Mouse (Mus musculus): ENCODE results near the gene Comp. TPM values are rescaled to one million over a fixed set of nuclear protein-coding genes. Genes with fewer than 3 reads are reported as not detected.

Comp gene
- total RNA-seq, 2 experiments from 2014 or later, result 0.15 to 2.3 TPM

DNA sequence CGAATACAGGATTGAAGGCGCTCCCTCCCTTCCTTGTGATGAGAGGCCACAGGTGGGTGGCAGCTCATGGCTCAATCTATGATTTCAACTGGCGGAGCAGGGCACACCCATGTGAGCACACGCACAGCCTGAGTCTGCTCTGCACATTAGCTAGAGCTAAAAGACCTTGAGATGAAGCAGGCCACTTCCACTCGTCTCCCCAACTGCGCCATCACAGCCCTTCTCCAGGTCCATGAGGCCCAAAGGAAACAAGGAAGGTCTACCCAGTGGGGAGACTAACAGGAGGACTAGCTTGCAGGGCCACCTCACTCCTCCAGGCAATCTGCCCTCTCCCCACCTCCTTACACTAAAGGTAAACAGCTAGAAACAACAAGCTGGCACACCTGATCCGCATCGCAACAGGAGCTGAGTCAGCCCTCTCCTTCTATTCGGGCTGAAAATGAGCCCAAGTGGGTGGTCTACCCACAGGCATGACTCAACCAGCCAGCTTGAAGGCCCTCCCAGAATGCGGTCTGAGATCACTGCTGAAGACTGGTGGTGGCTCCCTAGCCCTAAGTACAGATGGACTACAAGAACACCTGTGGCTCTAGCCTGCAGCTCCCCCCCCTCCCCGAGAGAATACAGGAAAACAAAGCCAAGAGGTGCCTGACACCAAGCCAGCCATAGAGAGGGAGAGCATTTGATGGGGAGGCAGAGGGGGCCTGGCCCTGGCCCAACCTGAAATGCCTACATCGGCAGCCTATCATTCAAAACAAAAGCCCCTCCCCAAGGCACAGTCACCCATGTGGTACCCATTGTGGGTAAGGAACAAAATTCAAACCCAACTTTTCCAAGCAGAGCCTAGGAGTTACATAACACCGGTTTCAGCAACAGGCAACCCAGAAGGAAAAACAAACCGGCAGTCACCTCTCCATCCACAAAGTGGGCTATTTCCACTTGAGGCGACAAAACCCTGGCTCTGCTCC lies 22.0 kb upstream of the Comp start:
- ATAC-seq (replicated peaks; ENCODE audit: low FRiP score, low TSS enrichment, poor library complexity, severe bottlenecking), result no peak

DNA sequence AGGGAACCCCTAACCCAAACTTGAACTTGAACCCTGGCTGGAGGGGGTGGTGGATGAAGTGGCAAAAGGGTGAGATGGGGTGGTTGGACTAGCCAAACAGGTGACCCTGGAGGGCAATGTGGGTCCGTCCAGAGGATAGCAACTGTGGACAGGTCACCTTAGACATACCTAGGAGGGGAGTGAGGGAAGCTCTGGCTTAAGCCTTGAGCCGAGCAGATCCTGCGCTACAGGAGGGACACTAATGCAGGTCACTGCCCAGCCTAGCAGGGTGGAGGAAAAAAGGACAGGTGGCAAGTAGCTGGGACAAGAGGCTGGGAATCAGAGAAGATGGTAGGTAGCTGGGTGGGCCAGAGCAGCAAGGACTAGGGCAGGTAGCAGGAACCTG lies 21.4 kb upstream of the Comp start:
- no peak for ATAC-seq (replicated peaks; ENCODE audit: low FRiP score, low TSS enrichment, poor library complexity, severe bottlenecking)

DNA sequence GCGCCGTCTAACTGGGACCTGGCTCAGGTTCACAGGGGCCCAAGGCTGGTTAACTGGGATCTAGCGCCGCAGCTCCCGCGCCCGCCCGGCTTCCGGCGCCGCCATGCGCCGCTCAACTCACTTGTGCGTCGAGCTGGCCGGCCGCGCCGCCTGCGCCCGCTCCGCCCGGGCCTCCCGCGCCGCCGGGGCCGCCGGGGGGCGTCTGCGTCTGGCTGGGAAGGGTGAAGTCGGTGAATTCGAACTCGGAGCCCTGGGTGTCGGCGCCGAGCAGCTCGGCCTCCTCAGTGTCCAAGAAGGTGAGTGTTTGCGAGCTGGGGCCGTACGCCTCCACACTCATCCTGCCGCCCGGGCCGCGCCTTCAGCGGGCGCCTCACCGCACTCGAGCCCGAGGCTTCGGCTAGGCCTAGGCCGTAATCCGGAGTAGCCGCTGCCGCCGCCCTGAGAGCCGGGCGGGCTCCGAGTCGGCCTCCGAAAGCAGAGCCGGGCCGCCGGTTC lies 20.7 kb upstream of the Comp start:
- ATAC-seq (replicated peaks; ENCODE audit: low FRiP score, low TSS enrichment, poor library complexity, severe bottlenecking), result no peak

DNA sequence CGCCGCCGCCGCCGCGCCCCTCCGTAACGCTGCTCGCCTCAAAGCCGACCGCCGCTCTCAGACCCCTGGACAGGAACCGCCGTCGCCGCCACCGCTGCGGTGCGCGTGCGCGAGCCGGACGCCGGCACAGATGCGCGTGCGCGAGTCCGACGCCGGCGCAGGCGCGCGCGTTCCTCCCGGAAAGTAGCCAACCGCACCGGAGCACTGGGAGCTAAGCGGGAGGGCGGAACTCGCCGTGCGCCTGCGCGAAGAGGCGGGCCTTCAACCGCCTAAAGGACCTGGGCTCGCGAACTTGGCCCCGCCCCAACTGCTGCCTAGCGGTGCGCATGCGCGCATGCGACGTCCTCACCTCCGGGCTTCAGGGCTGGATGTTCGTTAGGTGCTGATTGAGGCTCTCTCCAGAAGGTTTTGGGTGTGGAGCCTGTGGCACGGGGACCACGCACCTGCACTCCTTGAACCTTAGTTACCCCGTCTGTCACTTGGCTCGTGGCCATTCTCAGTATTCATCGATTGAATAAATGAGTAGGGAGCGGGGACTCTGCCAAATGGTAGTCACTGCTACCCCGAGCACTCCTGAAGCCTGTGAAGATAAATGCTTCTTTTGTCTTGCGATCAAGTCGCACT lies 20.1 kb upstream of the Comp start, which contains the start of gene Upf1:
TSS of gene Upf1 (minus strand) at position 85 of the 624 bp plus-strand sequence.
- peak; percentile 75 for ATAC-seq (replicated peaks; ENCODE audit: low FRiP score, low TSS enrichment, poor library complexity, severe bottlenecking)

DNA sequence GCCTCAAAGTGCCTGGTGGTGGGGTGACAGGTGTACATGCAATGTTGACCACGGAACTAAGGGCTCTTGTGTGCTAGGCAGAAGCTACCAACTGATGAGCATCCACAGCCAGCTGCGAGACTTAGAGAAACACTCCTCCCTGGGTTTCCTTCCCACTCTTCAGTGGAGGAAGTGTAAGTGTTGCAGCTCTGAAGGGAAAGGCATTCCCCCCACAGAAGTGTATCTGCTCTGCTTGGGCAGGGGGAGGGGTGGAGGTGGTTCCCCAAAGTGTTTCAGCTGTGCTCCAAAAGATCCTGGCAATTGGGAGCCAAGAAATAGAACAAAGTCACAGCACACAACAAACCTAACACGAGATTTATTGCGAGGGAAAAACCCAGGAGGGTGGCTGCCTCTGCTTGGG lies 19.4 kb upstream of the Comp start:
- no peak for ATAC-seq (replicated peaks; ENCODE audit: low FRiP score, low TSS enrichment, poor library complexity, severe bottlenecking)

DNA sequence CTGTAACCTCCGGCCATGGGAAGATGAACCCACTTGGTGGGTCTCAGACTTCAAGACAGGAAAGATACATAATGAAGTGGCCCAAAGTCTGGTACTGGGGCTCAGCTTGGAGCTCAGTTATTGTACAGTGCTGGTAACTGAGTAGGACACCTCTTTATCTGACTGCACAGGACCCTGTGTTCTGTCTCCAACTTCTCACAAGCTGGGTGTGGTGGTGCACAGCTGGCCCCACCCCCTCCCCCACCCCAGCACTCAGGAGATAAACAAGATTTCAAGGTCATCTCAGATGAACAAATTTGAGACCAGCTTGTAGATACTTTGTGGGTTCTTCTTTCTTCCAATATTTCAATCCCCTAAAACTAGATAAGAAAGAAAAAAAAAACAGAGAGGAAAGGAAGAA lies 17.2 kb upstream of the Comp start:
- ATAC-seq (replicated peaks; ENCODE audit: low FRiP score, low TSS enrichment, poor library complexity, severe bottlenecking), result peak; percentile 61

DNA sequence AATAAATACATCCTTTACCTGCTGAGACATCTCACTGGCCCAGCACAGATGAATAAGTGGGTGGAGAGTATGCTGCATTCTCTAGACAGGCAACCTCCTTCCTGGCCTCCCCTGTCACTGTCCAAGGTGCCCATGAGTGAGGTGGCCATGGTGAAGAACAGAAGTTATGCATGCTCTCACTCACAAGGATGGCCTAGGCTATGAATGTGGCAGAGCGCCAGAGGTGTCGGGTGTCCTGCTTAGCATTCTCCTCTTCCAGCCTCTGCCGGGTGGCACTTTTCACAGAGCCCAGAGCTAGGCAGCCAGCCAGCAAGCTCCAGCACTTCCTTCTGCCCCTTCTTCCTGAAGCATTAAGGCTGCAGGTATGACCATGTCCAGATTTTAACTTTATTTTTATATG lies 13.9 kb upstream of the Comp start:
- no peak for ATAC-seq (replicated peaks; ENCODE audit: low FRiP score, low TSS enrichment, poor library complexity, severe bottlenecking)

DNA sequence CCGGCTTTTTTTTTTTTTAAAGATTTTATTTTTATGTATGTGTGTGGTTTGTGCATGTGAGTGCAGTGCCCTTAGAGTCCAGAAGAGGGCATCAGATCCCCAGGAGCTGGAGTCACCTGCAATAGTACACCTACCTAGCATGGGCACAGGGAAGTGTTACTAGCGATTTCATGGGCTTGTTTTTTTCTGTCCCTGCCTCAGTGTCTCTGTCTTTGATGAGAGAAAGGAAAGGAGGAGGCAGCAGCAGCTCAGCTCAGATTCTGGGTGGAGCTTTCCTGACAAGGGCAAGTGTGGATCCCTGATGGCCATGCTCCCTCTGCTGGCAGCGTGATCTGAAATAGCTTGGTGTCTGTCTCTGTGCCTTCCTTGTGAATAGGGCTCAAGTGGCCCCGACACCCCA lies 12.6 kb upstream of the Comp start:
- ATAC-seq (replicated peaks; ENCODE audit: low FRiP score, low TSS enrichment, poor library complexity, severe bottlenecking), result peak; percentile 67; the same call in 1 of the 2 replicates

DNA sequence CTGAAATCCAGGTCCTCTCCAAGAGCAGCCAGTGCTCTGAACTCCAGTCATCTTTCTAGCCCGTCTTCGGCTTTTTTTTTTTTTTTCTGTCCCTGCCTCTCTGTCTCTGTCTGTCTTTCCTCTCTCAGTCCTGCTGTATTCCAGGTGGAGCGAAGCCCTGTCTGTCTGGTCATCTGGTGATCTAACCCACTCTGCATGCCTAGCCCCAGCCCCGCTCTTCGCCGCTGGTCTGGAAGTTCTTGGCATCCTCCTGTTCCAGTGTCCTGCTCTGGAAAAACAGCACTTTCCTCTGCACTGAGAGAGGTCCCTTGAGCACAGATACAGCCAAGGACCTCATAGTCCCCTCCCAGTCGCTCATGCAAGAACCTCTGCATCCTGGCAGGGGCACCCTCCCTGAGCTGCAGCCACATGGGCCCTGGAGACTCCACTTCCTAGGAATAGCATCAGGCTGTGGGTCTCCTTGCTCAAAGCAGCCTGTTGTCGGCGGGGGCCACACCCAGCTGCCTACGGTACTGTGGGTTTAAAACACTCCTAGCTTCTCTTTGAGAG lies 11.8 kb upstream of the Comp start:
- ATAC-seq (replicated peaks; ENCODE audit: low FRiP score, low TSS enrichment, poor library complexity, severe bottlenecking), result no peak

DNA sequence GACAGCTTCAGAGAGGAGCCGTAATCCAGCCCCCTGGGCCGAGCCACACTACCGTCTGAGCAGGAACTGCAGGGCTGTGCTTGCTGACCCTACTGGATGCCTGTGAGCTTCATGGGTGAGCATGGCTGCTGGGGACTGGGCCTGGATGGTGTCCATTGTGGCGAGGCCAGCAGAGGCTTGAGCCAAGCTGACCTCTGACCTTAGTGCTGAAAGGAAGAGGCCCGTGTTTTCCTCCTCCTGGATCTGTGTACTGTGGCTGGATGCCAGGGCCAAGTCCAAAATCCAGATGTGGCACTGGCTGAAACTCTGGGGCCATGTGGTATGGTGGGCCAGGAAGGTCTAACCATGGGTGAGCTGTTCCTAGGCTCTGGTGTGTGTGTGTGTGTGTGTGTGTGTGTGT lies 9.3 kb upstream of the Comp start:
- ATAC-seq (replicated peaks; ENCODE audit: low FRiP score, low TSS enrichment, poor library complexity, severe bottlenecking), result no peak

DNA sequence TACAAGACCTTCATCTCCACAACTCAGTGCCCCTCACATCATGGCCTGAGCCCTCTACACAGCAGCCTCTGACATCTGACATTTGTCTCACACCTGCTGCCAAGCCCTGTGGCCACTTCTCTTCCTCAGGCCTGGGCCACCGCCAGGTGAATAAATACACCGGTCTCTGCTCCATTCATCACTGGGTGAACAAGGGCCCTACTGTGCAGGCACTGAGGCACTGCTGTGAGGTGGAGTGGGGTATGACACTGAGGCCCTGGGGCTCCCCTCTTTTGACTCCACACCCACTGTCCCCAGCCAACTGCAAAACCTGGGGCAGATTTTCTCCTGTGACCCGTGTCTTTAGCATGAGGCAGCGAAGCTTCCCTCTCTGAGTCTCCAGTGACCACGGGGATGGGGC lies 6.8 kb upstream of the Comp start:
- ATAC-seq (replicated peaks; ENCODE audit: low FRiP score, low TSS enrichment, poor library complexity, severe bottlenecking), result no peak

DNA sequence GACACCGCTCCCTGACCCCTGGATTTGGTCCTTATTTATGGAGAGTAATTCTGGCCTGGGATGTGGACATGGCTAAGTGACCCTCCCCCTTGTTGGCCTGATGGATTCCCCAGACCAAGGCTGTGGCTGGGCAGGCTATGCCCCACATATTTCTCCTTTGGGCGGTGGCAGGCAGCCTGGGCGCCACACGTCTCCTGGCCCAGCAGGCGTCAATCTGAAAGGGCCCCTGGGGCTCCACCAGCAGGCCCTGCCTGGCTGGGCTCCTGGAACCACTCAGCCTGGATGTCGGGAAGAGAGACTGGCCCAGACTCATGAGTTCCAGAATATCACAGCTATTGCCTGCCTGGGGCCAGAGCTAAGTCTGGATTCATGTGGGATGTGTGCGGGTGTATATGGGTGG lies 2.9 kb upstream of the Comp start:
- ATAC-seq (replicated peaks; ENCODE audit: low FRiP score, low TSS enrichment, poor library complexity, severe bottlenecking), result no peak

DNA sequence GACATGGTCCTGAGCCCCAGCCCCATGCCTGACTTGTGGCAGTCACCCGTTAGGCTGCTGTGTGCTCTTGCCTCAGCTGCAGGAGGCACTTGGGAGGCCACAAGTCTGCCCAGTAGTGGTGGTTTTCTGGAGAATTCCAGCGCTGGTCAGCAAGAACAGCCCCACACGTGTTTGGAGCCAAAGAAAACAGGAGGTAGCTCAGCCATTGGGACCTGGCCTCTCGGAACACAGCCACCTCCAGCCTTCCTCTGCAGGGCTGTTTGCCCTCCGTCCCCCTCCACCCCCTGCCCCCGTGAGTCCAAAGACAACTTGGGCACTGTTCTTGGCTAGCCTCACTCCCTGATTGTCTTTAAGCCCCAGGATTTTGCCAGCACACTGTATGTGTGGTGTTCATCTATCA lies 1.4 kb upstream of the Comp start:
- no peak for ATAC-seq (replicated peaks; ENCODE audit: low FRiP score, low TSS enrichment, poor library complexity, severe bottlenecking)

DNA sequence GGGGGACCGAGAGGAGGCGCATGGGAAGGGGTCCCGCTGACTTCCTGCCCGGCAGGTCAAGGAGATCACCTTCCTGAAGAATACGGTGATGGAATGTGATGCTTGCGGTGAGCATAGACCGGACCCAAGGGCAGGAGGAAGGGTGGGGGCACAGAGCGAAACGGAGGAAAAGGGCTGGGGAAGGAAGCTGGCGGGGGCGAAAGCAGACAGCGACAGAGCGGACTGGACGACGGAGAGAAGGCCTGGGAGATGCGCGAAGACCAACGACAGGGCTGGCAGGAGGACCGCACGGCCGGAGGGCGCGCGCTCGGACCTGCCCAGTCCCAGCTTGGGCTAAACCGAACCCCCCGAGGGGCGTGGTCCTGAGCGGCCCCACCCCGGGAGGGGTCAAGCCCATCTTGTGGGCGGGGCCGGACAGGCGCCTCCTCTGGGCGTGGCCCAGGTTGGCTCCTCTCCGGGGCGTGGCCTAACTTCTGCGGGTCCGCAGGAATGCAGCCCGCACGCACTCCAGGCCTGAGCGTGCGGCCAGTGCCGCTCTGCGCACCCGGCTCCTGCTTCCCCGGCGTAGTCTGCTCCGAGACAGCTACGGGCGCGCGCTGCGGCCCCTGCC lies 1.1 kb downstream of the Comp start:
- peak; percentile 56 for ATAC-seq (replicated peaks; ENCODE audit: low FRiP score, low TSS enrichment, poor library complexity, severe bottlenecking)

DNA sequence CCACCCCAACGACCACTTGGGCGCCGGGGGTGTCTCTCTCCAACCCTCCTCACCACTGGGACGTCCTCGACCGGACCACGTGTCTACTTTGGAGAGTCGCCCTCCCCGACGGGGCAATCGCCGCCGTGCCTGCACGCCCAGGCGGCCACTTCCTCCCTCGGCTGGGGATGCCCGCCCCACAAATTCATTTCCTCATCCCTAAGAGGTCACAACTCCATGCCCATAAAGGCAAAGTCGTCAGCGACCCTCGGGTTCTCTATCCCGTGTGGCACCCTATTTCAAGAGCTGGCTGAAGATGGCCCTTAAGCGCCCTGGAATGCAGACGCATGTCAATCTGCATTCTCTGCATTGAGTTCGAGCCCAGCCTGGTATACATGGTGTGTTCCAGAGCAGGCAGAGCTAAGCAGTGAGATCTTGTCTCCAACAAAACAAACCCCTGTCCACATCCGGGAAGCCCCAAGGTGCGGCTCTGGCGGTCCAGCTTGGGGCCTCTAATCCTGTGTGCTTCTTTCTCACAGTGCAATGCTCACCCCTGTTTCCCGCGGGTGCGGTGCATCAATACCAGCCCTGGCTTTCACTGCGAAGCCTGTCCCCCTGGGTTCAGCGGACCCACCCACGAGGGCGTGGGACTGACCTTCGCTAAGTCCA lies 2.0 kb downstream of the Comp start:
- ATAC-seq (replicated peaks; ENCODE audit: low FRiP score, low TSS enrichment, poor library complexity, severe bottlenecking), result no peak

DNA sequence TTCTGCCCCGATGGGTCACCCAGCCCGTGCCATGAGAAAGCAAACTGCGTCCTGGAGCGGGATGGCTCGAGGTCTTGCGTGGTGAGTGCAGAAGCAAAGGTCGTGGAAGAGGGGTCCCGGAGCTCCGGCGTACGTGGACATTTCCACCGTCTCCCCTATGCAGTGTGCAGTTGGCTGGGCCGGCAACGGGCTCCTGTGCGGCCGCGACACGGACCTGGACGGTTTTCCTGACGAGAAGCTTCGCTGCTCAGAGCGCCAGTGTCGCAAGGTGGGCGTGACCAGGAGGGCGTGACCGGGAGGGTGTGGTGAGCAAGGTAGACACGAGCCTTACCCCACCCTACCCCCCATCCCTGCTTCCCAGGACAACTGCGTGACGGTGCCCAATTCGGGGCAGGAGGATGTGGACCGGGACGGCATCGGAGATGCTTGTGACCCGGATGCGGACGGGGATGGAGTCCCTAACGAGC lies 3.0 kb downstream of the Comp start:
- no peak for ATAC-seq (replicated peaks; ENCODE audit: low FRiP score, low TSS enrichment, poor library complexity, severe bottlenecking)

DNA sequence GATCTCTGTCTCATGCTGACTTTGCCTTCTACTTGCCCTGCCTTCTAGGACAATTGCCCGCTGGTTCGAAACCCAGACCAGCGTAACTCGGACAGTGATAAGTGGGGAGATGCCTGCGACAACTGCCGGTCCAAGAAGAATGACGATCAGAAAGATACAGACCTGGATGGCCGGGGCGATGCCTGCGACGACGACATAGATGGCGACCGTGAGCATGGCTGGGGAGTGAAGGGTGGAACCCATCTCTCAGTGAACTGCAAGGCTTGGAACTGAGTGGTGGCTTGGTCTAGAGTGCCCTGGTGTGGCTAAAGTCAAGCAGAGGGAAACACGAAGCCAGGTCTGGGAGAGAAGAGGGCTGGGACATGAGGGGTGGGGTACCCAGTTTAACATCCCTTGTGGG lies 3.7 kb downstream of the Comp start:
- no peak for ATAC-seq (replicated peaks; ENCODE audit: low FRiP score, low TSS enrichment, poor library complexity, severe bottlenecking)

DNA sequence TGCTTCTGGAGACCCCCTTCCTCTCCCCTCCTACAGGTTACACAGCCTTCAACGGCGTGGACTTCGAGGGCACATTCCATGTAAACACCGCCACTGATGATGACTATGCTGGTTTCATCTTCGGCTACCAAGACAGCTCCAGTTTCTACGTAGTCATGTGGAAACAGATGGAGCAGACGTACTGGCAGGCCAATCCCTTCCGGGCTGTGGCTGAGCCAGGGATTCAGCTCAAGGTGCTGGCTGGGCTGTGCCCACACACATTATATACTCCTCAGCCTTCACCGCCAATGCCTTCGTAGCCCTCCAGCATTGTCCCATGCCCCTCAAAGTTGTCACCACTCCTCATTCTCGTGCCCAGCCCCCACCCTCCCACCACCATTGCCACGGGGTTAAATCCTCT lies 6.7 kb downstream of the Comp start:
- ATAC-seq (replicated peaks; ENCODE audit: low FRiP score, low TSS enrichment, poor library complexity, severe bottlenecking), result no peak

DNA sequence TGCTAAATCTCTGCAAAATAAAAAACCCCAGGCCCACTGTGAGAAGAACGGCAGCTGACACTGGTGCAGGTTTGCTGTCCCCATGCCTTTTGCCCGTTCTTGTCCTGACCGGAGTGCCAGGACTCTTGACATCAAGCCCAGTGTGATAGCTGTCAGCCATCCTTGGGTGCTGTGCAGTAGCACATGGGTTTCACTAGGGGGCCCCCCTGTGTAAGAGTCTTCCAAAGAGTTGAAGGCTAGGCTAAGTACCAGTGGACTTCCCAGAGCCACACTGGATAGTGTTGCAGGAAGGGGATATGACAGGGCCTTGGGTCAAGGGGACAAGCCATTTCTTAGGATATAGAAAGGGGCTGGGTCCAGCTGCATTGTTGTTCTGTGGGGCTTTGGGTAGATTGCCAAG lies 9.9 kb downstream of the Comp start:
- ATAC-seq (replicated peaks; ENCODE audit: low FRiP score, low TSS enrichment, poor library complexity, severe bottlenecking), result peak; percentile 71

DNA sequence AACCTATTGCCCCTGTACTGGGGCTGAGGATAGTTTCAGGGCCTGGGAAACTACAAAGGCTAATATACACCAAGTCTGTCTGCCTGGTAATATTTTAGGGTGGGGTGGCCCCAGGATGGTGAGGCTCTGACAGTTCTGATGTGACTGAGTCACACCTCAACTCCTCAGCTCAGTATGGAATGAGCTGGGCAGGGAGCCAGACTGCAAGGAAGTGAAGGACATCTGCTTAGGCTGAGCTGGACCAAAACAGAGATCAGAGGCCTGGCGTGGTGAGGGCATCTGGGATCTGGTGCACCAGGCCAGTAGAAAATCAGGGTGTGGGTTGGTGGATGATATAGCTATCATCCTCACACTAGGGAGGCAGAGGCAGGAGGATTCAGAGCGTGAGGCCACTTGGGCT lies 16.3 kb downstream of the Comp start:
- no peak for ATAC-seq (replicated peaks; ENCODE audit: low FRiP score, low TSS enrichment, poor library complexity, severe bottlenecking)

Data from megakaryocyte-erythroid progenitor cell, adult 5-6 weeks (primary cell).